Mouse (Mus musculus): ENCODE results near the gene Ccdc138. TPM values are rescaled to one million over a fixed set of nuclear protein-coding genes. Genes with fewer than 3 reads are reported as not detected.

The Ccdc138 gene
- polyA plus RNA-seq, 1 experiment from 2014 or later: 8.3 TPM

GRCm38 (mm10) chr10:58619266-58619665 is 121.5 kb downstream of the Ccdc138 start:
- ATAC-seq (ENCODE audit: low FRiP score, low read depth): no peak
- no peak overlapping the region for H3K9ac ChIP-seq
- no peak overlapping the region for H3K27ac ChIP-seq (replicated peaks)
- no peak overlapping the region for H3K4me3 ChIP-seq
- H3K9me3 ChIP-seq: no peaks in the 10 kb centered on the region
- no peak overlapping the region for H3K4me2 ChIP-seq
- H3K36me3 ChIP-seq: no peaks in the 10 kb centered on the region
- 0 out of 2 replicates have a peak, but pooled peaks cover 6% of the 10 kb centered on the region for H3K4me1 ChIP-seq (replicated peaks)
- WGBS: 54% methylated on average over 4 of the region's 4 CpGs
- no peaks in the 10 kb centered on the region for H3K27me3 ChIP-seq

DNA sequence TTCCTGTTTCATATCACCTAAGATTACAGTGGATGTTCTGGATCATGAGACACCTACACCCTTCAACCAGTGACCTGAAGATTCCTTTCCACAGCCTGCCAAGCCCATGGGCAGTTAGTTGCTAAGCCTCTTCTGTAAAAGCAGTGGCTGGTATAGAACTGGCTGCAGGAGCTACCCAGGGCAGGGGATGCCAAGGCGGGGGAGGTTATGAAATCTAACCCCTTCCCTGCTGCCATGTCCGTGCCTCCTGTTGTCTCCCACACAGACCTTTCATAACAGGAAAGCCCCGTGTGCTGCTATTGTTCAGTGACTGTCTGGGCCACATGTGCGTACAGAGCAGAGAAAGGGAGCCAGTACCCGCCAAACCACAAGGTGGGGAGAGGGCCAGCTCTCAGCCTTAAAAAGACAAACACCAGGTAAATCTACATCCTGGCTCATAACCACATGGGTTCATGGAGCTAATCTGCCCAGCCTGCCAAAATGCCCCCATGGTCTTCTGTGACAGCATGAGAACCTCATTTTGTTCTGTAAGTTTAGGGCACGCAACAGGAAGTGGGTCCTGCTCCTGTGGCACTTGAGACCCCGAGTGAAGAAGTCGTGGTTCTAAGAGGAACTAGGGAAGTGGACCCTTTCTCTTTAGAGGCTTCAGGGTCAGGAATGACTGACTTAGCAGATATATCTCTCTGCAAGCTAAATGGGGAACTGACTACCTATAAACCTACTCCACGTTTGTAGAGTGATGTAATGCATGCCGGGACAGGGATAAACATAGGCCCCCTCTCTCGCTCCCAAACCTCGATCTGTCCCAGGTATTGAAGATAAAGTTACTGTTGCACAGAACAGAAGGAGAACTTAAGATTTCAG is 127.3 kb downstream of the Ccdc138 start:
- Histone ChIP-seq H3K9me3 (no peaks in the 10 kb centered on the region), H3K36me3 (no peaks in the 10 kb centered on the region), H3K27me3 (no peaks in the 10 kb centered on the region), H3K9ac (no peak overlapping the region), H3K4me3 (no peak overlapping the region), H3K4me2 (no peak overlapping the region), H3K4me1 (replicated peaks) (no peaks in the 10 kb centered on the region), H3K27ac (replicated peaks) (no peak overlapping the region)
- ATAC-seq (ENCODE audit: low FRiP score, low read depth): no peak
- WGBS: 74% methylated on average over 12 of the region's 12 CpGs

Other genes starting within 250 kb of the Ccdc138 start
- 67.0 and 94.6 TPM in 2 replicates for gene Gcc2, start 242.5 kb upstream of the Ccdc138 start, polyA plus RNA-seq (2015; fragmentation: Nextera tagmentation; extraction: Ambion mirVana)
- 55.9 and 59.2 TPM in 2 replicates for gene Lims1, start 174.5 kb upstream of the Ccdc138 start, polyA plus RNA-seq (2015; fragmentation: Nextera tagmentation; extraction: Ambion mirVana)
- gene Ranbp2, start 51.0 kb upstream of the Ccdc138 start, polyA plus RNA-seq (2015; fragmentation: Nextera tagmentation; extraction: Ambion mirVana): 13.5 and 14.6 TPM in 2 replicates
- gene Edar, start 177.7 kb downstream of the Ccdc138 start, polyA plus RNA-seq (2015; fragmentation: Nextera tagmentation; extraction: Ambion mirVana): 0.05 and 0.13 TPM in 2 replicates
- gene Gm17542, start 220.3 kb downstream of the Ccdc138 start, polyA plus RNA-seq (2015; fragmentation: Nextera tagmentation; extraction: Ambion mirVana): not detected in 2 replicates